Mouse (Mus musculus): Measurements from ENCODE around the gene Gpa33.
"Not testable (repeated sequence)": the region's sequence is repeated elsewhere in the genome, so short reads cannot be mapped to it uniquely, and the experiment has no call there.

Gpa33 gene

GRCm38 (mm10) chr1:166135091-166135740 is 5.2 kb downstream of the Gpa33 start:
- no peak for ATAC-seq (ENCODE audit: low TSS enrichment)

DNA sequence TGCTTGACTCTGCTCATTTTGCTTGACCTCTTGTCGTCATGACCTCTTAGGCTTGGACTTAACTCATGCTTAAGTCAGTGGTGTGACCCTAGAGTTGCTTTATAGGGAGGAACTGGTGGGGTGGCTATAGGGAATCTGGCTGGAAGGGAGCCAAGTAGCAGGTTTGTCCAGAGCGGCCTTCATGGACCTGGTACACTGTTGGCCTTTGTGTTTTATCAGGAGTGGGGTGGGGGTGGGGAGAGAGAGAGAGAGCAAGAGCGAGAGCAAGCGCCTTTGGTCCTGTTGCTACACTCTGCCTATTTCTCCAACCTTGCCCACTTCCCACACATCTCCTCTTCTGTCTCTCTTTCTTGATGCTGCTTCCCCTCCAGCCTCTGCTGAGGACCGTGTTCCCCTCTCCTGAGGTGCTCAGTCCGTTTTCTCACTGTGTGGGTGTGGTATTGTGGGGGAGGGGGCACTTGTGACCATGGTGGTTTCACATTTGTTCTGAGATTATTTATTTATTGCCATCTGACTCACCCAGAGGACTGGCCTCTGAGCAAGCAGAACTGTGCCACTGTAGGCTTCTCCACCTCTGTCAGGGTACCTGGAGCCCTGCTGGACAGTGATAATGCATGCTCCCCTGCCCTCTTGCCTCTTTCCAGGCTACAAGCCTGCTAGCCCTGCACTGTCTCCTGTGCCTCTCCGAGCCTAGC is 7.4 kb downstream of the Gpa33 start:
- ATAC-seq (ENCODE audit: low TSS enrichment) = no peak

GRCm38 (mm10) chr1:166138136-166138535 is 8.1 kb downstream of the Gpa33 start:
- peak; percentile 31; the same call in 1 of the 2 replicates for ATAC-seq (ENCODE audit: low TSS enrichment)

DNA sequence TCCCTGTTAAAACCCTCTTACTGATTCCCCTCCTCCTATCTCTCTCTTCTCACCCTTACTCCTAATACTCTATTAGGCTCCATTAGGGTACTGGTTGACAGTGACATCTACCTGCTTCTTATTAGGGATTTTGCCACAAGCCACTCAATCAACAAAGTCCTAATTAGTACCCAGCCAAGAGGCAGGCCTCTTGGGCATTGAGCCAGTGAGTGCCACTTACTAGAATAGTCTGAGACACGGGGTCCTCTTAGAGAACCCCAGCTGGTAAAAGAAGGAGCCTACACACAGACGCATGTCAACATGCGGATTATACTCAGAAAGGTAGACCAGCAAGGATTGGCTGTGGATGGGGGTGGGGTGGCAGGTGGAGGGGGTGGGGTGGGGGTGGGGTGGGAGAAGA is 9.1 kb downstream of the Gpa33 start:
- ATAC-seq (ENCODE audit: low TSS enrichment) = no peak

- ATAC-seq (ENCODE audit: low TSS enrichment) = no peak
Measured at GRCm38 (mm10) chr1:166139620-166140184, 9.7 kb downstream of the Gpa33 start.

DNA sequence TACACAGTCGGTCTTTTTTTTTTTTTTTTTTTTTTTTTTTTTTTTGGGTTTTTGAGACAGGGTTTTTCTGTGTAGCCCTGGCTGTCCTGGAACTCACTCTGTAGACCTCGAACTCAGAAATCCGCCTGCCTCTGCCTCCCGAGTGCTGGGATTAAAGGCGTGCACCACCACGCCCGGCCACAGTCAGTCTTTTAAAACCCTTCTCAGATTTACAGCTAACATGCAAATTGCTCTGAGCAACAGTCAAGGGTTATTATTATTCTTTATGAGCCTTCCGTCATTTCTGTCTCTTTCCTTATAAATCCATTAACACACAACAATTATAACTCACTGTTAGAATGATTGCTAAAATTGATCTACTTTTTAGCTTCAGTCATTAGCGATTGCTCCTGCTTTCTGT is 11.8 kb downstream of the Gpa33 start:
- not testable (repeated sequence) for ATAC-seq (ENCODE audit: low TSS enrichment)

GRCm38 (mm10) chr1:166142369-166142768 is 12.3 kb downstream of the Gpa33 start:
- no peak for ATAC-seq (ENCODE audit: low TSS enrichment)

DNA sequence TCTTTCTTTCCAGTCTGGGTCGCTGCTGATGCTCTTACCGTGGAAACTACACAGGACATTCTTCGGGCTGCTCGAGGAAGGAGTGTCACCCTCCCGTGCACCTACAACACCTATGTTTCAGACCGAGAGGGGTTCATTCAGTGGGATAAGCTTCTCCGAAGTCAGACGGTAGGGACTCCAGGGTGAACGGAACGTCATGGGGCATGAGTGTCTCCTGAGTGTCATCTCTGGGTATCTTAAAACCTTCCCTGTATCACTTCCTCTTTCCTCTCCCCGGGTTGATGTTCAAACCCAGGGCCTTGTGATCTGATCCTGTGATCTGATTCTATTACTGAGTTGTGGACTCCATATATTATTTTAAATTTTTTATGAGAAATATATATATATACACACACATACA is 16.6 kb downstream of the Gpa33 start:
- ATAC-seq (ENCODE audit: low TSS enrichment) = no peak

GRCm38 (mm10) chr1:166147657-166148056 is 17.6 kb downstream of the Gpa33 start:
- no peak for ATAC-seq (ENCODE audit: low TSS enrichment)

DNA sequence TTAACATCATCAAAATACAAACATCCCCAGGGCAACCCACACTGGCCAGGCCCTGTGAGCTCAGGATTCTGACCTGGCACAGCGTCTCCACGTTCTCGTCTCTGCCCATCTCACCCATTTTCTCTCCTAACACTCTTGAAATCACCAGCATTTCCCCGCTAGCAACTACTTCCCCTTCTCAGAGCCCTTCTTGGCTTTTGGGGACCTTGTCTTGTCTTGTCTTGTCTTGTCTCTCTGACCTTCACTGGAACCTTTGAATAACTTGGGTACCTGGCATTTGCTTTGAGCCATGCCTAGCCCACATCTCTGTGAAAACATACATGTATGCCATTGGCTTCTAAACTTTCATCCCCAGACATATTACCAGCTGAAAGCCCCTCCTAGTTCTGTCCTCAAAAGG is 19.4 kb downstream of the Gpa33 start:
- no peak for ATAC-seq (ENCODE audit: low TSS enrichment)

DNA sequence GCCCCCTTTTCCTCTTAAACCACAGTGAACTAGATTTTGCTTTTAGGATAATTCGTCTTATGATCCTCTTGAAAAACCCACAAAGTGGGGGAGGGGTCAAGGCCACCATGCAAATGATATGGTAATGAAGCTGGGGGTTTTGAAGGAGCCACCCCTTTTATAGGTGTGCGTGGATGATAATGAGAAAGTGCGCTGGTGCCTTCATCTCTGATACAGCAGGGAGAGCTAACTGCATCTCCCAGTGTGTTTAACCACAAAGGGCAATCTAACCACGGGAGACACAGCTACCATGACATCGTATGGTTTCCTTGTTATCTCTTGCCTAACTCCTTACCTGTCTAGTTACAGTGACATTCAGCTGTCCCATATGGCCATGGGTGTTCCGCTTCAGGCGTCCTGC is 20.0 kb downstream of the Gpa33 start:
- ATAC-seq (ENCODE audit: low TSS enrichment) = no peak

GRCm38 (mm10) chr1:166151341-166151740 is 21.3 kb downstream of the Gpa33 start:
- no peak for ATAC-seq (ENCODE audit: low TSS enrichment)

DNA sequence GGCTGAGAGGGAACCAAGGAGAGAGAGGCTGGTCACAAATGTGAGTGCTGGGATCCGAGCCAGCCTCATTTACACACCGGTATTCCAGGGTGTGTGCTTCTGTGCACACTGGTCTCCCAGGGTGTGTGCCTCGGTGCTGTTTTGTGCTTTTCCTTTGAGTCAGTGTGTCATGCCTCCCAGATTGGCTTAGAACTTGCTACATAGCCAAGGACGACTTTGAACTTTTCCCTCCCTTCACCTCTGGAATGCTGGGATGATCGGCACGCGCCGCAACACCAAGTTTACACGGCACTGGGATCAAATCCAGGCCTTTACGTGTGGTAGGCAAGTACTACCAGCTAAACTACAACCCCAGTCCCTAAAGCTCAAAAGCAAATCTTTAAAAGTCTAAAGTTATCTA is 22.0 kb downstream of the Gpa33 start:
- ATAC-seq (ENCODE audit: low TSS enrichment) = no peak

DNA sequence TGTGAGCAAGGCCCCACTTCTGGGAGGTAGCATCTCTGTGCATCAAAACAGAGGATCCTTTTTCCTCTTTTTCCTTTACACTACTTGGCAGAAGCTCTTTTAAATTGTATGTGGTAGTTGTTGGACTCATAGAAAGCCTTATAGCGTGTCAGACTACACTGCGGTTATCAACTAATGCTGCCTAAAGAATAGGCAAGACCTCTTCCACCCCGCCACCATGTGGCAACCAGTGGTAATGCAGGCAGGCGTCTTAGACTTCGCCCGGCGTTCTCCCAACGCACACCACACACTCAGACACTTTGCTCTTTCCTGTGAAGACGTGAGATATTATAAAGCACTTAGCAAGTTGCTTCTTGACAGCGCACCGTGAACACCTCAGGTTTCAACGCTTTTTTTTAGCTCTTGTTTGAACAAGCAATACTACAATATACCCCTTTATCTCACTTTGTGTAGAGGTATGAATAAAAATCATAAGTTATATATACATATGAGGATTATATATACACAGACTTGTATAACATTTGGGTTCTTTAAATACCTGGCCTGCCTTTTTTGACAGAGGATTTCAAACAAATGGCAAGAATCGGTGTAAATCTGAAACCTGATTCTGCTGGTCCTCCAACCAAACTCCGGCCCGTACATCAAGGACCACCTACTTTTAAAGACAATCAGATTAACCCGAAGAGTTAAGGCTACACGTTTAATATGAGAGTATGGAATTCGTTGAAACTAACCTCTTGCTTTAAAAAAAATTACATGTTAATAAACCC is 23.5 kb downstream of the Gpa33 start:
- ATAC-seq (ENCODE audit: low TSS enrichment) = peak; percentile 91

- ATAC-seq (ENCODE audit: low TSS enrichment) = peak; percentile 86
Measured at GRCm38 (mm10) chr1:166154162-166155112, 24.4 kb downstream of the Gpa33 start.

GRCm38 (mm10) chr1:166155113-166155494 is 25.1 kb downstream of the Gpa33 start:
- ATAC-seq (ENCODE audit: low TSS enrichment) = no peak

DNA sequence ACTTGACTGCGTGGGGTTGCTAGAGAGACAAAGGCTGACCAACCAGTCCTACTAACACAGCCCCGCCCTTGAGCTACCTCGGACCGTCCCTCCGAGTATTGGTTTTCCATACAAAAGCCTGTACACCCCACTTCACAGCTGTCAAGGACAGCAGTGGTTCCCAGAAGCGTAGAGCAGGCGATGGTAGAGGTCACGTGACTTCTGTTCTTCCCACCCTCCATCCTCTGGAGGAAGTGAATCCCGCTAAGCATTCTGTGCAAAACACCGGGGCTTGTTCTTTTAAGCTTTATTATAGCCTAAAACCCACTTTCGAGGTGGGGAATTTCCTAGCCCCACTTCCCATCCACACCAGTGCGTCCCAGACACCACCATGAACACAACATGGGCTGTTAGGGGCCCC is 27.7 kb downstream of the Gpa33 start:
- ATAC-seq (ENCODE audit: low TSS enrichment) = no peak

GRCm38 (mm10) chr1:166158664-166159063 is 28.6 kb downstream of the Gpa33 start:
- no peak for ATAC-seq (ENCODE audit: low TSS enrichment)

GRCm38 (mm10) chr1:166160111-166160510 is 30.1 kb downstream of the Gpa33 start:
- ATAC-seq (ENCODE audit: low TSS enrichment) = no peak

- ATAC-seq (ENCODE audit: low TSS enrichment) = peak; percentile 86
Measured at GRCm38 (mm10) chr1:166160569-166161445, 30.8 kb downstream of the Gpa33 start.

Data from frontal cortex, adult (tissue).